Mouse (Mus musculus) forebrain, postnatal 0 days (tissue): ENCODE results near the gene Snd1. TPM values are rescaled to one million over a fixed set of nuclear protein-coding genes. Genes with fewer than 3 reads are reported as not detected.

ENCODE experiments used
- ATAC-seq: fragments of 200-750 bp; cut with Nextera tagmentation; 2 replicates; pipeline ENCODE4 v1.8.0; 2017; ENCODE audit warnings: mild to moderate bottlenecking, moderate library complexity
- DNase-seq: peaks from one replicate; pipeline ENCODE4 v3.0.0-alpha.2; 2015
- H3K27ac ChIP-seq: fragments of 300-500 bp; sonication (generic); 2 replicates; pipeline ENCODE4 v1.5.1; 2014; ENCODE audit warnings: low read depth, mild to moderate bottlenecking, antibody characterized with exemption, low read length, moderate library complexity, mixed read lengths
- H3K27me3 ChIP-seq: fragments of 300-500 bp; sonication (generic); 2 replicates; pipeline ENCODE4 v1.6.1; 2014; ENCODE audit warnings: mild to moderate bottlenecking, low read length, mixed read lengths; ENCODE audit not compliant: insufficient read depth
- H3K36me3 ChIP-seq: fragments of 300-500 bp; sonication (generic); 2 replicates; pipeline ENCODE4 v1.6.1; 2014; ENCODE audit warnings: mild to moderate bottlenecking, moderate library complexity; ENCODE audit not compliant: insufficient read depth
- H3K4me1 ChIP-seq: fragments of 300-500 bp; sonication (generic); 2 replicates; pipeline ENCODE4 v1.6.1; 2014; ENCODE audit warnings: antibody characterized with exemption; ENCODE audit not compliant: insufficient read depth
- H3K4me2 ChIP-seq: fragments of 300-500 bp; sonication (generic); 2 replicates; pipeline ENCODE4 v1.6.1; 2014; ENCODE audit warnings: low read depth, mild to moderate bottlenecking, moderate library complexity
- H3K4me3 ChIP-seq: fragments of 300-500 bp; sonication (generic); 2 replicates; pipeline ENCODE4 v1.5.1; 2014; ENCODE audit warnings: low read depth, low read length, mixed read lengths
- H3K9ac ChIP-seq: fragments of 300-500 bp; sonication (generic); 2 replicates; pipeline ENCODE4 v1.6.1; 2014; ENCODE audit warnings: mild to moderate bottlenecking
- H3K9me3 ChIP-seq: fragments of 300-500 bp; sonication (generic); 2 replicates; pipeline ENCODE4 v1.6.1; 2016; ENCODE audit warnings: low read length
- CTCF ChIP-seq: sonication (generic); IDR thresholded peaks from 2 replicates; pipeline ENCODE4 v1.5.1; 2016; ENCODE audit warnings: antibody characterized with exemption, control low read depth, low read depth
- WGBS: fragments of 180-500 bp; shearing (Covaris S2); extraction: QIAGEN DNeasy Blood & Tissue Kit; methylation state at CpG from one replicate; pipeline ENCODE4 v1.1.7; 2014; 5-methylcytosine and 5-hydroxymethylcytosine counted together
- polyA plus RNA-seq: library from polyadenylated mRNA; unstranded; fragments of >200 nt; fragmentation: Nextera tagmentation; extraction: Ambion mirVana; gene quantifications from 2 replicates; pipeline ENCODE4 v1.2.1, GENCODE M21; 2015
- total RNA-seq: library from RNA; depleted of rRNA; stranded (reverse); fragments of >200 nt; gene quantifications from 2 replicates; pipeline ENCODE4 v1.2.3, GENCODE M21; 2014

Gene Snd1
- total and polyA plus RNA-seq, 2 experiments from 2014 or later = 72.4 to 90.8 TPM

- H3K4me3 ChIP-seq = no peak overlapping the region
- no peak overlapping the region for H3K9ac ChIP-seq
- no peaks in the 10 kb centered on the region for H3K4me1 ChIP-seq
- no peaks in the 10 kb centered on the region for H3K9me3 ChIP-seq
- no peak for TF ChIP-seq CTCF
- H3K4me2 ChIP-seq = no peak overlapping the region
- WGBS = 86% methylated on average over 5 of the region's 5 CpGs
- H3K36me3 ChIP-seq = no peaks in the 10 kb centered on the region
- ATAC-seq (no peak), DNase-seq (no peak)
- no peaks in the 10 kb centered on the region for H3K27me3 ChIP-seq
- H3K27ac ChIP-seq = no peak overlapping the region
Observed at GRCm38 (mm10) chr6:28656511-28656910, 181.6 kb downstream of the Snd1 start.

DNA sequence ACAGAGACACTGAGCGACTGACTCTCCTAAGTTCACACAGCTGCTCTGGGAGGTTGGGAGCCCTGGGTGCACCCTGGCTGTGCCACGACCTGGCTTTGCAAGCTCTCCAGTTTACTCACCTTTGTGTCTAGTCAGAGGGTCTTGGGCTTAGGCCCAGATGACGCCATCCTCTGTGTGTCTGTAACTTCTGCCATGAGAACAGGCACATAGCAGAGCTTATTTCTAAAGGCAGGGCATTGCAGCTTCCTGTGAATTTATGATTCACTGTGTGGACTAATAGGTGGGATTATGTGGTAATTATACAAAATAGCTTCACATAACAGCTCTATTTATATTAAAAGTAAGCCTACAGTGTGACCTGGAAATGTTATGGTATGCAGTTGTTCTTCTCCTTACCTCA is 188.1 kb downstream of the Snd1 start:
- no peaks in the 10 kb centered on the region for H3K27me3 ChIP-seq
- WGBS = 71% methylated on average over 3 of the region's 3 CpGs
- H3K4me1 ChIP-seq = no peaks in the 10 kb centered on the region
- DNase-seq = no peak
- H3K36me3 ChIP-seq = no peaks in the 10 kb centered on the region
- TF ChIP-seq CTCF = no peak
- no peak overlapping the region for H3K9ac ChIP-seq
- no peak overlapping the region for H3K4me3 ChIP-seq
- no peaks in the 10 kb centered on the region for H3K9me3 ChIP-seq
- no peak for ATAC-seq
- no peak overlapping the region for H3K27ac ChIP-seq
- H3K4me2 ChIP-seq = no peak overlapping the region

GRCm38 (mm10) chr6:28663670-28664069 is 188.7 kb downstream of the Snd1 start:
- Histone ChIP-seq H3K4me2 (no peak overlapping the region), H3K4me3 (no peak overlapping the region), H3K36me3 (no peaks in the 10 kb centered on the region), H3K9me3 (no peaks in the 10 kb centered on the region), H3K4me1 (no peaks in the 10 kb centered on the region), H3K27ac (no peak overlapping the region), H3K27me3 (no peaks in the 10 kb centered on the region), H3K9ac (no peak overlapping the region)
- WGBS = 80% methylated on average over 5 of the region's 5 CpGs
- ATAC-seq (no peak), DNase-seq (no peak)
- TF ChIP-seq CTCF = no peak

DNA sequence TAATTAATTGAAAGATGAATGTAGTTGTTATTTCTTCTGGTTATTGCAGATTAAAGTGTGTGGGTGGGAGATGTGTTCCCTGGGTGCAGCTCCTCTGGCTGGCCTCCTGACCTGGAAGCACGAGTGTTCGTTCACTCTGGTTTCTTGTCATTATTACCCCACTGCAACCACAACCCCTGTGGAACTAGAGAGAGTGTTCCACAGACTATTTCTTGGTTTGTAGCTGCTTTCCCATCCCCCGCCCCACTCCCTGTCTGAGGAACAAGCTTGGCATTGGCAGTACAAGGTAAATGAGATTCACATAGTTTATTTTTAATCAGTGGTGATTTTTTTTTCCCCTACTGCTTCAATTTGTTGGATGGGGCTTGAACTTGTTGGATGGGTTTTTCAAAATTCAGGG is 189.8 kb downstream of the Snd1 start:
- Histone ChIP-seq H3K27ac (no peak overlapping the region), H3K4me1 (no peaks in the 10 kb centered on the region), H3K9ac (no peak overlapping the region), H3K9me3 (no peaks in the 10 kb centered on the region), H3K27me3 (no peaks in the 10 kb centered on the region), H3K4me3 (no peak overlapping the region), H3K4me2 (no peak overlapping the region), H3K36me3 (no peaks in the 10 kb centered on the region)
- no peak for TF ChIP-seq CTCF
- ATAC-seq (no peak), DNase-seq (no peak)
- WGBS = 76% methylated on average over 3 of the region's 3 CpGs

DNA sequence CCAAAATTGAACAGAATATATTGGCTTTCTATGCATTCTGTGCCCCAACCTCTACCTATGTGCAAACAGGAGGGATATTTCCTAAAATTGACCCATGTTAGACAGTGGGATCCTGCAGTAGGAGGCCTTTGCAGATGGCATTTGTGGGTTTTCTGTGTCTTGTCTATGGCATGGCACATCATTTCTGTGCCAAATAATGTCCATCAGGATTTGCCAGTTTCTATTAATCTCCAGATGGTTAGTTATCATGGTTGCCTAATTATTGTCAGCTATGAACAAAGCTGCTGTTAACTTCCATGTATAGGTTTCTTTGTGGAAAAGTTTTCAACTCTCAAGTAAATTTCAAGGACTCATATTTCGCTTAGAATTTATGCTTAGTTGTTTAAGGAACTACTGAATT is 192.6 kb downstream of the Snd1 start:
- H3K36me3 ChIP-seq = no peaks in the 10 kb centered on the region
- TF ChIP-seq CTCF = no peak
- no peaks in the 10 kb centered on the region for H3K4me1 ChIP-seq
- no peak overlapping the region for H3K9ac ChIP-seq
- H3K4me2 ChIP-seq = no peak overlapping the region
- no peak for ATAC-seq
- H3K9me3 ChIP-seq = no peaks in the 10 kb centered on the region
- WGBS = 98% methylated on average over 1 of the region's 1 CpGs
- no peak overlapping the region for H3K27ac ChIP-seq
- no peaks in the 10 kb centered on the region for H3K27me3 ChIP-seq
- no peak overlapping the region for H3K4me3 ChIP-seq
- DNase-seq = no peak

GRCm38 (mm10) chr6:28669251-28669650 is 194.3 kb downstream of the Snd1 start:
- DNase-seq (no peak), ATAC-seq (no peak)

DNA sequence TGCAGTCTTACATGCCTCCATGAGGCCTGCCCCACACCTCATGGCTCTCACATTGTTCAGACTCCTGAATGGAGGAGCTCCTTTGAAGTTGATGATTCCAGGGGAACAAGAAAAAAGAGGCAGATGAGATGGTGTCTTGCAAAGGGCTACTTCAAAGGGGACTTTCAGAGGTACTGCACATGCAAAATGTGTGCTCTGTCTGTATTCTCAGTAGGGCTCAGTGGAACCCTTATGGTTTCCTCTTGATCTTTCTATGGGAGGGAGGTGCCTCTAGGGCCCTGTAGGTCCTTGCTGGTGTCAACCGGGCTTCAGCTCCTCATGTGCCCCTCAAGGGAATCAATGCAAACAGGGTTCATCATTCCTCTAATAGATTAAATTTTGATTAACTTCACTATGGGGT is 197.4 kb downstream of the Snd1 start:
- no peak for ATAC-seq
- H3K4me3 ChIP-seq = no peak overlapping the region

More at GRCm38 (mm10) chr6:28669251-28669650, 194.3 kb downstream of the Snd1 start:
- Histone ChIP-seq H3K9ac (no peak overlapping the region), H3K36me3 (no peaks in the 10 kb centered on the region), H3K4me3 (no peak overlapping the region), H3K27me3 (no peaks in the 10 kb centered on the region), H3K4me1 (no peaks in the 10 kb centered on the region), H3K27ac (no peak overlapping the region), H3K4me2 (no peak overlapping the region), H3K9me3 (no peaks in the 10 kb centered on the region)
- TF ChIP-seq CTCF = no peak
- WGBS = 88% methylated on average over 5 of the region's 5 CpGs

GRCm38 (mm10) chr6:28674686-28675085 is 199.7 kb downstream of the Snd1 start:
- Histone ChIP-seq H3K27ac (no peak overlapping the region), H3K36me3 (no peaks in the 10 kb centered on the region)
- WGBS = 97% methylated on average over 1 of the region's 1 CpGs

More for the DNA sequence above, 197.4 kb downstream of the Snd1 start:
- Histone ChIP-seq H3K4me2 (no peak overlapping the region), H3K27ac (no peak overlapping the region), H3K4me1 (no peaks in the 10 kb centered on the region), H3K36me3 (no peaks in the 10 kb centered on the region), H3K27me3 (no peaks in the 10 kb centered on the region), H3K9me3 (no peaks in the 10 kb centered on the region), H3K9ac (no peak overlapping the region)
- TF ChIP-seq CTCF = no peak
- 80% methylated on average over 1 of the region's 1 CpGs for WGBS
- DNase-seq = no peak

More at GRCm38 (mm10) chr6:28674686-28675085, 199.7 kb downstream of the Snd1 start:
- no peak for ATAC-seq
- Histone ChIP-seq H3K9me3 (no peaks in the 10 kb centered on the region), H3K4me3 (no peak overlapping the region), H3K4me1 (no peaks in the 10 kb centered on the region), H3K4me2 (no peak overlapping the region), H3K9ac (no peak overlapping the region), H3K27me3 (no peaks in the 10 kb centered on the region)
- no peak for DNase-seq
- TF ChIP-seq CTCF = no peak
